Mouse (Mus musculus) cerebellum, adult 9-10 months (tissue): ENCODE data around the gene Ndufb8.

ENCODE experiments used
- DNase-seq: peaks from one replicate; pipeline ENCODE4 v3.0.0; 2022

Gene Ndufb8

DNA sequence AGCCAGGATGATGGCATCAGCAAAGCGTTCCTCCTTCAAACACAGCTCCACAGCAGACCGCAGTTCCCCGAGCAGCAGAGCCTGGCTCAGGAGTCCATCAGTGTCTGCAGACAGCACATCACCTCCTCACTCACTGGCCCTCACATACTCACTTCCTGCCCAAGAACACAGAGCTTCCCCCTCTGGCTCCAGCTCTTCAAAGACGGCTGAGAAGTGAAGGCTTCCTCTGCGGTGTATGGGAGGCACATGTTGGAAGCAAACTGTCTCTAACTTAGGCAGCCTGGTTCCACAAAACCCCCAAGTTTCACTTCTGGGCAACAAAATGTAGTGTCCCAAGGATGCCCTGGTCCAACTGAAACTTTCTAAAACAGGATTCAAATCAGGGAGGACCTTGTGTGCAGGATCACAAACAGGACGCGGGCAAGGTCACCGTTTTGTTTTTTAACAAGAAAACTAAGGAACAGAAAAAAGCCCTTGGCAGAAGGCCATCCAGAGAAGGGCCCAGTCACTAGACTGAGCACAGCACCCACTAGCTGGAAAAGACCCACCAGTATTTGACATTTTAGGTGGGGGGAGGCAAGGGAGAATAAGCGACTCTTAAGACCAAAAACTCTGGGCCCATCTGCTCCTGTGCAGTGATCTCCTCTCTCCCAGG lies 29.6 kb downstream of the Ndufb8 start:
- DNase-seq, result no peak

DNA sequence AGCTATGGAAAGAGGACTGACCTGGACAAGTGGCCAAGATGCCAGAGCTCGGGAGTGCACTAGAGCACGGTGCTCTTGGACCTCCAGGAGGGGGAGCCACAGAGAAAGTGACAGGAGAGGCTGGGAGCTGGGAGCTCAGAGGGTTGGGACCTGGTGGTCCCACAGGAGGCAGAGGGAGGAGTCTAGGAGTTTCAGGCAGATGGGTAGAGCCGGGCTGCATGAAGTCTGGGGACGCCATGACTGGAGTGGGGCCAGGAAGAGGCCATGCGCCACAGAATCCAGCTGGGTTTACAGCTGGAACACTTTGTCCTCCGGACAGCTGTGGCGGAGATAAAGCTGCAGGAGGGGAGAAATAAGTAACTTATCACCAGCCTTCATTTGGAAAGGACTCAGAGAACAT lies 36.1 kb downstream of the Ndufb8 start:
- no peak for DNase-seq

DNA sequence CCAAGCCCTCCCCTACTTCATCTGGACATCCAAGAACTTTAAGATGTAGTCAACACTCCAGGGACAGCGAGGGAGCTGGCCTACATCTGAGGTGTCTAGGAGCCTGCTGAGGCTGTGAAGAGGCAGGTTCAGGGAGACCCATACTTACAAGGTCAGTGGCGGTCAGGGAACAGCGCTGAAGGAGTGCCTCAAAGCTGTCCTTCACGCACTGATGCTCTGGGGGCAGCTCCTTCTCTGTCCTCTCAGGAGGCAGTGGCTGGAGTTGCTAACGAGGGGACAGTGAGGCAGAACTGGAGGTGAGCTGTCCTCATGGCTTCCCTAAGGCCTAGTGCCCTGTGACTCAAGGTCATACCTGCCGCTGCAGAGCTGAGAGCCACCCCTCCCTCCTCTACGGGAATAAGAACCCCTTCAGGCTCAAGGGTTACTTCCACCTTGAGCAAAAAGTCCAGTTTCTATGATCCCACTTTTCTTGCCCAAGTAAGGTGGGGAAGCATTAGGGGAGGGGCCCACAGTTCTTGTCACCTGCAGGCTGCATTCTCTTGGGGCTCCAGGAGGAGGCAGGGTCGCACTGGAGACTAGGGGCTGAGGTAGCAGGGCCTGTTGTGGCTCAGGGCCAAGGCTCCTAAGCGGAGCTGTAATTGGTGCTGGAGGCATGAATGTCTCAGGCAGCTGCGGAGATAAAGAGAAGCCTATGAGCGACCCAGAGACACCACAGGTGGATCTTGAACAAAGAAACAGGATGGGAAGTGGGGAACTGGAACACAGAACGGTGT lies 37.1 kb downstream of the Ndufb8 start:
- no peak for DNase-seq

DNA sequence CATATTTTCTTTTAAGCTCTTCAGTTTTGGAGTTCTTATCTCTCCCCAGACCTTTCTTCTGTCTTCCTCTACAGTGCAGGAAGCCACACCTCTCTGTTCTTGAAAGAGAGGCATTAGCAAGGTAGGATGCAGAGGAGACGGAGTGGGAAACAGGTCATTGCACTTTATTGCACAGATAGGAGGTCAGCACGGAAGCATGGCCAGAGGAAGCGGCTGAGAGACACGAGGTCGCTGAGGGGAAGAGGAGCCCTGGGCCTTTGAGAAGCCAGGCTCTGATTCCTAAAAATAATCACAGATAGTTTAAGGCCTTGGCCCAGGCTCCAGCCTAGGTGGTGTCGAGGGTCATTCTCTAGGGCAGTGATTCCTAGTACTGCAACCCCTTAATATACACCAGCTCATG lies 39.5 kb downstream of the Ndufb8 start:
- DNase-seq, result no peak

DNA sequence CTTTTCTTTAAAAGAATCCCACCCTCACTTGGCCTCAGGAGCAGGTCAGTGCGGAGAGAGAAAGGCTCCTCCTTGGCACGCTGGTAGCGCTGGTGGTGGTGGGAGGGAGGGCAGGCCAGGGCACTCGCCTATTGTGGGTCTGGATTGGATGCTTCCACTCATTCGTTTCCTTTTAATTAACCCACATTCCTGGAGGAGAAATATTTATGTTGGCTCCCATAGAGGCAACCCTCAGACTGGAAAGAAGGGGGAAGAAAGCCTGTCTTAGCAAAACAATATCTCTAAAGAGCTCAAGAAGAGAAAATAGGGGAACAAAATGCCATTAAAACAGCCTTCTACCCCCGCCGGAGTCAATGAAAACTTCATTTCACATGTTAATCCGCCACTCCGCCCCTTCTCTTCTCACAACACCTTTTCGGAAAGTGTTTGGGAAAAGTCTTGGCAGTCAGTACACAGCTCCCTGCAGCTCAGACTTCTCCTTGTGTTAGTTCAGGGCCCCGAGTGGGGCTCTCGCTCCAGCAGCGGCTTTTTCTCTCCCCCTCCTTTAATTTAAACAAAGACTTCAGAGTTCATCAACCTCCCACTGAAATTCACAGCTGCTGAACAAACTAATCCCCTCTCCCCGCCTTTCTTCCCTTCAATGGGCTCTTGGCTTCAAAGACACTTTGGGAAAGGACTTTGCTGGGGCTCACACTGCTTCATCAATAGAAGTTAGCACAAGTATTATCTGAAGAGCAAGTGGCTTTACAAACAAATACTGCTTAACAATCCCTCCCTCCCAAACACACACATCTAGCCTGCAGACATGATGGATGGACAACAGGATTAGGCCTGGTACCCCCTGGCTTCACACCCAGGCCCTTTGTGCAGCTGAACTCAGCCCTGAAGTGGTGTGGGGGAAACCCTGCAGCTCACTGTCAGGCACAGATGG lies 40.5 kb downstream of the Ndufb8 start:
- no peak for DNase-seq

DNA sequence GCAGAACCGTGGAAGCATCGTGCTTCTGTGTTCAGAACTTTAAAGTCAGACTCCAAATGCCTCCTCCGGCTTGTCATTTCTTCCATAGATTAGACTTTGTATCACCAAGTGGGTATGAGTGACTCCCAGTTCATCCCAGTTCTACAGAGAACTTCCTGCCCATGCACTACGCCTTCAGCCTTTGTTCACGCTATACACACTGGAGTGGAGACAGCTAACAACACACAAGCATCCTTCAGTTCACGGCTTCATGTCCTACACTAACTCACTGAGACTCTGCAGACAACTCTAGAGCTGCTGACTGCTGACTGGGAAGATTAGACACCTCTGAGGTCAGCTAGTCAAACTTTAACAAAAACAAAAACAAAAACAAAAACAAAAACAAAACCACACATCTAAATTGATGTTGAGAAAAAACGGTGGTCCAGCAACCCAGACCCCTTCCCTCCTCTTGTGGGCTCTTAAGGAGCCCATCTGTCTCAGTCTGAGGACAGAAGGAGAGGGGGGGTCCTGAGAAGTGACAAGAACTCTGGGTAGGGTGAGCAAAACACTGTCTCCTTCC lies 41.2 kb downstream of the Ndufb8 start:
- no peak for DNase-seq

DNA sequence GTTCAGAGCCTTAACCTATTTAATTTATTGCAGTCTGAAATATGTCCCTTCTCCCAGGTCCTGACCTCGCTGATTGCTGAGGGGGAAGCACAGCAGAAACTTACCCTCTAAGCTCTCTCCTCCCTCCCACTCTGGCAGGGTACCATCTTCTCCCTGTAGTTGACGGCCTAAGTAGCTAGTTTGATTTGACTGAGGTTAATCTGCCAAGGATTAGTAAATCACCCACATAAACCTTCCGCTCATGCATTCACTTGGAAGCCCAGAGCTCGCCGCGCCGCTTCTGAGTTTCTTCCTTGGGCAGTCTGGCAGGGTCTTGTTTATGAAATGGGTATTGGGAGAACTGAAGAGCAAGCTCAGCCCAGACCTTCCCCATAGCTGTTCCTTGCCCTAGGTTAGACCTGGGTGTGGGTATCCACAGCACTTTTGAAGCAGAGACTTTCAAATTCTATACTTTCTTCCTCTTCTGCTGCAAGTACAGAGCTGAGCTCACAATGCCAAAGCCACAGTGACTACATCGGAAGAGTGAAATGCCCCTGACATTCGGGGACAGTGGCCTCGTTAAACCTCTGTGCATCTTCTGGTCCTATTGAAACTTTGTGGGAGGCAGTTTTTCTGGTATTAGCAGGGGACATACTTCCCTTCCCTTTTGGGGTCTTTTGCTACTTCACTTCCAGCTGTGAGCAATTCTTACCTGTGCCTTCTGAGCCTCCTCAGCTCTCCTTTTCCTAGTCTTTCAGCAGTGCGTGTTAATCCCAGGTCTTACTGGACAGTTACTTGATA lies 42.0 kb downstream of the Ndufb8 start:
- no peak for DNase-seq

DNA sequence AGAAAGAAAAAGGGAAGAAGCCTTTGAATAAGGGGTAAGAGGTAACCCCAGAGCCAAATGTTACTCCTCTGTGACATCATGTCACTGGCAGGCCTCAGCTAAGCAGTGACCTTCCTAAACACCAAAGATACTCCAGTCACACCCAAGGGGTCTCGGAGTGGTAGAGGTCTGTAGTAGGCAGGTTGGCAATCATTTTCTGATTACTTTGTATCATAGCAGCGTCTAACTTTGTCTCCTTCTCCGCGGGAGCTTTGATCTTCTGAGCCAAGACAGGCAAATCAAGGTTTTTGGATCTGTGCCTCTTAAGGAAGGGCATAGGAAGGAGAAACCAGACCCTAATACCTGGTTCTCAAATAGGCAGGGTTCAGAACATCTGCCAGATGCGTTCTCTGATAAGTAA lies 42.6 kb downstream of the Ndufb8 start:
- no peak for DNase-seq

DNA sequence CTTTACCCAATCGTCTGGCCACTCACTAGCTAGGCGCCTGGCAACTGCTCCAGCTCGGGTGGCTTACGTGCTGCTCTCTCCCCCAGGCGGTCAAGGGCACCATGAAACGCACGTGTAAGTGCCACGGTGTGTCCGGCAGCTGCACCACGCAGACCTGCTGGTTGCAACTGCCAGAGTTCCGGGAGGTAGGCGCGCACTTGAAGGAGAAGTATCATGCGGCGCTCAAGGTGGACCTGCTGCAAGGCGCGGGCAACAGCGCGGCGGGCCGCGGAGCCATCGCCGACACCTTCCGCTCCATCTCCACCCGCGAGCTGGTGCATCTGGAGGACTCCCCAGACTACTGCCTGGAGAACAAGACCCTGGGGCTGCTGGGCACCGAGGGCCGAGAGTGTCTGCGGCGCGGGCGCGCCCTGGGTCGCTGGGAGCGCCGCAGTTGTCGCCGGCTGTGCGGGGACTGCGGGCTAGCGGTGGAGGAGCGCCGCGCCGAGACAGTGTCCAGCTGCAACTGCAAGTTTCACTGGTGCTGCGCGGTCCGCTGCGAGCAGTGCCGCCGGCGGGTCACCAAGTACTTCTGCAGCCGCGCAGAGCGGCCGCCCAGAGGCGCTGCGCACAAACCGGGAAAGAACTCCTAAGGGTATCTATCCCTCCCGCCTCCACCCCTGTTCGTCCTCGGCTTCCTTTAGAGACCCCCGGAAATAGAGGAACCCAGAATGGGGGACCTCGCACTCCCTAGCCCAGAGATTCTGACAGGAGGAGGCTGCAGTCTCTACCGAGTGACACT lies 43.6 kb downstream of the Ndufb8 start:
- no peak for DNase-seq

DNA sequence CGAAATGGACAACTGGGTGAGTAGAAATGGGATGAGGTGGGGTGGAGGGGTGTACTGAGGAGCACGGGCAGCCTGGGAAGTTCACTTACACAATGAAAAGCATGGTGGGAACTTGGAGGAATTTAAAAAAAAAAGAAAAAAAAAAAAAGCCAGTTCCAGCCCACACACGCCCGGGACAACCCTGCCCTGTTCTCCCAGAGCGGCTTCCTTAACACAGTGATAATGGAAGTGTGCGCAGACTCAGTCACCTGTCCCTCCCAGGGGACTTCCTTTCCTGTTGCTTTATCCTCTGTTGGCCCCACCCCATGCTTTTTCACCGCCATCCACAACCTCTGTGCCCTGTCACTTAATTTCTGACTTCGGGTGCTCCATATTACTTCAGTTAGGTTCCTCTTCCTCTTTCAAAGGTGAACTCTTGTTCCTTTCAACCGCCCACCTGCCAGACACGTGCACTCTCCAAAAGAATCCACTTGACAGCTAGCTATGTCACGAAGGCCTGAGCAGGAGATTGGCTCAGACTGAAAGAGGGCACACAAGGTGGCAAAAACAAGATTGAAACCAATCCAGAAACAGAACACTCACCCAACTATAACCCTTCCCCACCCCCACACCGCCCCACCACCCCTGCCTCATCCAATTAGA lies 44.6 kb downstream of the Ndufb8 start:
- no peak for DNase-seq

DNA sequence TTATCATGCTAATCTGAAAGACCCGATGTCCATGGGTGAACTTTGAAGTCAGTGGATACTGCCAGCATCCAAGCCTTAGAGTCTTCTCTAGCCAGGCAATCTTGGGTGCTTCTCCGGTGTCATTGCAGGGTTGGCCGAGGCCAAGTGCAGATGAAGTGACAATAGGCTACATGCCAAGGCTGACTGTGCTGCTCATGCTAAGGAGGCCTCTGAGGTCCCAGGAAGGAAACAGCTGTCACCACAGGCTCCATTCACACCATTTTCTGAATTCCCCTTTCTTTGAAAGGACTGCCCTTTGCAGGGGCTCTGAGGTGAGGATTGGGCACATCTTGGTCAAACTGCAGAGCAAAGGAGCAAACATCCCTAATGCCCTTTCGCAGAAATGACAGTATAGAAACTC lies 52.5 kb downstream of the Ndufb8 start:
- DNase-seq, result no peak

DNA sequence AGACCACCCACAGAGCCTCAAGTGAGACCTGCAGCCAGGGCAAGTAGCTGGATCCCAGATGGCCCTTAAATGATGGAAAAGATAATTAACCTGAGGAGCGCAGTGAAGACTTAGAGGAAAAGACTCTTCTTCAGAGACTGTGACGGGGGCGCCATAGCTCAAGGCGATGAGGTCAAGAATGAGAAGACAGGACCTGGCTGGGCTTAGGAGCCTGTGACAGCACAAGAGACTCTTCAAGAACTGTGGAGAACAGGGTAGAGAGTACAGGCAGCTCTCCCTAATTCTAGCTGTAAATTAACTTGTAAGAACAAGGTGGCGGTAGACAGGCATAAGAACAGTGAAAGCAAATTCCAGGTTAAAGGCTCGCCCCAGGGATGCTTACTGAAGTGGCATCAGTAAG lies 53.3 kb downstream of the Ndufb8 start:
- no peak for DNase-seq

DNA sequence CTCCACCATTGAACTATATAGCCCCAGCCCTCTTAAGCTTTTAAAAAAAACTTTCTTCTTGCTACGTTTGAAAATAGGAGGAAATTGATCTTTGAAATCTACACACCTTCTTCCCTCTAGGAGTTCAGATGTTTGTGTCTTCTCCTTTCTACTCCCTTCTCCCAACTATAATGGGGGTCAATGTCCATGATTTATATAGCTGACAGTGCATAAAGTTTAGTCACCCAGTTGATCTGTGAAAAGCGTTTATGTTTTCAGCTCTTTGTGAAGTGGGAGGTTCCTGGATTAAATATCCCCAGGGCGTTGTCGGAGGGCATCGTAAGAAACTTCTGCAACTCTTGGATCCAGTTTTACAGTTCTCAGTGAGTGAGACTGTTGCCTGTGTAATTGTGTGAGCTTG lies 55.0 kb downstream of the Ndufb8 start:
- DNase-seq, result no peak

DNA sequence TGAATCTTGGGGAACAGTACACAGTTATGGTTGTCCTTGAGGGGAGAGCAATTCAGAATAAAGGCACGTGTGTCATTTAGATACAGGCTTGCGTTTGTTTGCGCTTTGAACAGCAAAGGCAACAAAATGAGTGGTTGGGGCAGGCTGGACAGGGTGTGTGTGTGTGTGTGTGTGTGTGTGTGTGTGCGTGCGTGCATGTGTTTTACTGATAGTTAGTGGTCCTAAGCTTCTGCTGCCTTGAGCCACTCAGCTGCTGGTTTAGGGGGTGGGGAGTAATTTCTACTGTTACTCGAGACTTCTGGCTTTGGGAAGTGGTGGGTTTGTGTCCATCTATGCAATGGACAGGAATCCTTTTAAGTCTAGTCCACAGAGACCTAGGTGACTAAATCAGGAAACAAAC lies 56.3 kb downstream of the Ndufb8 start:
- no peak for DNase-seq
